Mouse (Mus musculus) monocyte, adult 2 months (primary cell): ENCODE measurements around the gene Tmem141.

ENCODE experiments used
- DNase-seq, 2 experiments: peaks; one replicate each; pipeline ENCODE4 v3.0.0; 2022; ENCODE audit warnings: low spot score in 2 of 2, low read depth in 1 of 2

Tmem141 gene

GRCm38 (mm10) chr2:25577951-25578795 lies 43.6 kb downstream of the Tmem141 start:
- no peak for DNase-seq

GRCm38 (mm10) chr2:25576965-25577891 lies 44.6 kb downstream of the Tmem141 start:
- DNase-seq = no peak

GRCm38 (mm10) chr2:25576028-25576850 lies 45.6 kb downstream of the Tmem141 start:
- no peak for DNase-seq

GRCm38 (mm10) chr2:25575432-25576027 lies 46.3 kb downstream of the Tmem141 start:
- DNase-seq = no peak

- peak; percentile 84 to 95 for DNase-seq
These were observed 47.0 kb downstream of the Tmem141 start, which contains the start of the genes Mamdc4 and Phpt1 for GRCm38 (mm10) chr2:25574579-25575431. Mamdc4 (minus strand) TSS chr2:25574845. Phpt1 (minus strand) TSS chr2:25575224.

- no peak for DNase-seq
These were observed 47.7 kb downstream of the Tmem141 start for GRCm38 (mm10) chr2:25574136-25574535.

GRCm38 (mm10) chr2:25573068-25573467 lies 48.7 kb downstream of the Tmem141 start:
- DNase-seq = no peak

- no peak for DNase-seq
These were observed 50.6 kb downstream of the Tmem141 start for GRCm38 (mm10) chr2:25571221-25571620.
